Mouse (Mus musculus): ENCODE data around the gene Irs3. TPM values are rescaled to one million over a fixed set of nuclear protein-coding genes. Genes with fewer than 3 reads are reported as not detected.

Gene Irs3
- polyA plus RNA-seq, 1 experiment, result 0.48 TPM

DNA sequence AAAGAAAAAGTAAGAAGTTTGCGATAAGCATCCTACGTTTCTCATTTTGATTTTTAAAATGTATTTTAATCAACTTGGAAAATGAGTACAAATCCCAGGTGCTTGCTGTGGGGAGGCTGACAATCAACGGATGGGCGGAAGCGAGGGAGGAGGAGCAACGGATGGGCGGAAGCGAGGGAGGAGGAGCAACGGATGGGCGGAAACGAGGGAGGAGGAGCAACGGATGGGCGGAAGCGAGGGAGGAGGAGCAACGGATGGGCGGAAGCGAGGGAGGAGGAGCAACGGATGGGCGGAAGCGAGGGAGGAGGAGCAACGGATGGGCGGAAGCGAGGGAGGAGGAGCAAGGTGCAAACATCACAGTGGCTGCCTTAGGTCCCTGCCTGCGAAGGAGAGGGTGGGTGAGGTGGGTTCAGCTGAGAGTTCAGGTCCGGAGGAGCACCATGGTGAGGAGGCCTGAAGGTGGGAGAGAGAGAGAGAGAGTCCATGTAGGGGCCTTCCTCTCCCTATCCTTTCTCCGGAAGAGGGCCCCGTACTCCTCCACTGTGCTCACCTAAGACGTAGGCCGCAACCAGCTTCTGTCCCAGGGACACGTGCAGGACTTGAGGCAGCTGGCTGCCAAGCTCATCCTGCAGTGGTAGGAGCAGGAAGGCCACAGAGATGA, 48.8 kb downstream of the Irs3 start:
- DNase-seq (ENCODE audit: extremely low spot score in 1 of 2, low spot score in 1 of 2), result no peak

DNA sequence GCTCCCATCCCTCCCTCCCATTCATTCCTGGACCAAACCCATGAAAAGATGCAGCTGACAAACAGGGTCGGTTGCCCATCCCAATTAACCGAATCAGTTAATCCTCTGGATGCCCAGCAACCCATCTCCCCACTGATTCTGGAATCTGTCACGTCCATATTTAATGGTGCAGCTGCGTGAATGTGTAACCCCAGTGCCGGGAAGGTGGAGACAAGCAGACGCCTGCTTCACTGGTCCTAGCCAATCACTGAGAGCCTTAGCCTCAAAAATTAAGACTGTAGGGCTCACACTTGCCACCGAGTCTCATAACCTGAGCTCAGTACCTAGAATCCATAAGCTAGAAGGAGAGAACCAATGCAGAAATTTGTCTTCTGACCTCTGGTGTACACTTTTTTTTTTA, 49.6 kb downstream of the Irs3 start:
- DNase-seq (ENCODE audit: extremely low spot score in 1 of 2, low spot score in 1 of 2), result no peak

Other genes starting within 250 kb of the Irs3 start
- 0.20 and 0.29 TPM in 2 replicates for gene Zan, start 168.7 kb downstream of the Irs3 start, polyA plus RNA-seq (2012; rRNA removed)
- 51.7 and 52.3 TPM in 2 replicates for gene Pop7, start 143.2 kb downstream of the Irs3 start, polyA plus RNA-seq (2012; rRNA removed)
- 51.1 and 56.4 TPM in 2 replicates for gene Gigyf1, start 127.2 kb downstream of the Irs3 start, polyA plus RNA-seq (2012; rRNA removed)
- not detected in 2 replicates for gene Epo, start 112.5 kb downstream of the Irs3 start, polyA plus RNA-seq (2012; rRNA removed)
- 635 and 662 TPM in 2 replicates for gene Gnb2, start 112.2 kb downstream of the Irs3 start, polyA plus RNA-seq (2012; rRNA removed)
- 184 and 199 TPM in 2 replicates for gene Actl6b, start 92.2 kb downstream of the Irs3 start, polyA plus RNA-seq (2012; rRNA removed)
- gene Tfr2, start 75.9 kb downstream of the Irs3 start, polyA plus RNA-seq (2012; rRNA removed), result 14.1 and 14.5 TPM in 2 replicates
- gene Mospd3, start 44.7 kb downstream of the Irs3 start, polyA plus RNA-seq (2012; rRNA removed), result 46.1 and 59.6 TPM in 2 replicates
- gene Pcolce, start 31.9 kb downstream of the Irs3 start, polyA plus RNA-seq (2012; rRNA removed), result 14.3 and 17.0 TPM in 2 replicates
- 0.30 and 0.36 TPM in 2 replicates for gene Fbxo24, start 16.7 kb downstream of the Irs3 start, polyA plus RNA-seq (2012; rRNA removed)
- 15.6 and 19.9 TPM in 2 replicates for gene Lrch4, start 16.6 kb downstream of the Irs3 start, polyA plus RNA-seq (2012; rRNA removed)
- gene Gm20605, start 16.5 kb downstream of the Irs3 start, polyA plus RNA-seq (2012; rRNA removed), result 13.3 and 14.4 TPM in 2 replicates
- gene Sap25, start 4.4 kb downstream of the Irs3 start, polyA plus RNA-seq (2012; rRNA removed), result 27.8 and 34.4 TPM in 2 replicates
- 32.4 and 32.9 TPM in 2 replicates for gene Agfg2, start 39.0 kb upstream of the Irs3 start, polyA plus RNA-seq (2012; rRNA removed)
- 55.0 and 60.9 TPM in 2 replicates for gene Nyap1, start 95.9 kb upstream of the Irs3 start, polyA plus RNA-seq (2012; rRNA removed)
- 273 and 360 TPM in 2 replicates for gene Tsc22d4, start 100.0 kb upstream of the Irs3 start, polyA plus RNA-seq (2012; rRNA removed)
- 24.2 and 25.9 TPM in 2 replicates for gene Ppp1r35, start 133.1 kb upstream of the Irs3 start, polyA plus RNA-seq (2012; rRNA removed)
- gene Mepce, start 141.9 kb upstream of the Irs3 start, polyA plus RNA-seq (2012; rRNA removed), result 39.1 and 42.6 TPM in 2 replicates
- 14.1 and 15.3 TPM in 2 replicates for gene Zcwpw1, start 142.1 kb upstream of the Irs3 start, polyA plus RNA-seq (2012; rRNA removed)
- gene Pilra, start 190.6 kb upstream of the Irs3 start, polyA plus RNA-seq (2012; rRNA removed), result 0.86 and 0.98 TPM in 2 replicates
- 0.20 TPM in 1 of 2 replicates, not detected in the other for gene Pilrb1, start 212.4 kb upstream of the Irs3 start, polyA plus RNA-seq (2012; rRNA removed)
- gene Pilrb2, start 226.1 kb upstream of the Irs3 start, polyA plus RNA-seq (2012; rRNA removed), result 0.08 TPM in 1 of 2 replicates, not detected in the other

Data from frontal cortex, adult 2 months (tissue).